Mouse (Mus musculus) natural killer cell, adult 2 months (primary cell): ENCODE data around the gene Mamstr.
A peak's percentile ranks its signal among the peaks of the same experiment; 100 is the strongest.
"Not testable (repeated sequence)": the region's sequence is repeated elsewhere in the genome, so short reads cannot be mapped to it uniquely, and the experiment has no call there.

ENCODE experiments used
- DNase-seq, 2 experiments: peaks; one replicate each; pipeline ENCODE4 v3.0.0; 2022; ENCODE audit warnings: low spot score in 2 of 2

The Mamstr gene

GRCm38 (mm10) chr7:45650484-45650883 lies 10.7 kb downstream of the Mamstr start:
- not testable (repeated sequence) for DNase-seq

- DNase-seq, result no peak
Measured at GRCm38 (mm10) chr7:45654424-45655047, 14.8 kb downstream of the Mamstr start.

GRCm38 (mm10) chr7:45660746-45661478 lies 21.1 kb downstream of the Mamstr start:
- no peak for DNase-seq

GRCm38 (mm10) chr7:45661702-45662101 lies 21.9 kb downstream of the Mamstr start:
- DNase-seq, result not testable (repeated sequence)

GRCm38 (mm10) chr7:45665303-45666138 lies 25.7 kb downstream of the Mamstr start:
- no peak for DNase-seq

GRCm38 (mm10) chr7:45666161-45666560 lies 26.4 kb downstream of the Mamstr start, which contains the start of gene Fut2:
Gene Fut2, minus strand, starts transcription at chr7:45666394.
- DNase-seq, result no peak

GRCm38 (mm10) chr7:45667761-45668160 lies 28.0 kb downstream of the Mamstr start:
- no peak for DNase-seq

GRCm38 (mm10) chr7:45668921-45669320 lies 29.1 kb downstream of the Mamstr start:
- no peak for DNase-seq

- DNase-seq, result no peak
Measured at GRCm38 (mm10) chr7:45677627-45678295, 38.0 kb downstream of the Mamstr start.

GRCm38 (mm10) chr7:45678513-45678912 lies 38.7 kb downstream of the Mamstr start:
- no peak for DNase-seq

- no peak for DNase-seq
Measured at GRCm38 (mm10) chr7:45679966-45680621, 40.3 kb downstream of the Mamstr start.

- peak in 1 of 2 experiments; percentile 66 for DNase-seq
Measured at GRCm38 (mm10) chr7:45681046-45681736, 41.4 kb downstream of the Mamstr start.

GRCm38 (mm10) chr7:45682144-45683126 lies 42.7 kb downstream of the Mamstr start:
- DNase-seq, result peak; percentile 53 to 77

- DNase-seq, result no peak
Measured at GRCm38 (mm10) chr7:45683396-45684050, 43.7 kb downstream of the Mamstr start, which contains the start of gene Ntn5. Gene Ntn5, plus strand, starts transcription at chr7:45684022.

GRCm38 (mm10) chr7:45685811-45686210 lies 46.0 kb downstream of the Mamstr start:
- no peak for DNase-seq

GRCm38 (mm10) chr7:45686841-45687240 lies 47.1 kb downstream of the Mamstr start:
- no peak for DNase-seq

GRCm38 (mm10) chr7:45689099-45689498 lies 49.3 kb downstream of the Mamstr start:
- DNase-seq, result no peak

GRCm38 (mm10) chr7:45689800-45690199 lies 50.0 kb downstream of the Mamstr start:
- DNase-seq, result no peak

- no peak for DNase-seq
Measured at GRCm38 (mm10) chr7:45692364-45692763, 52.6 kb downstream of the Mamstr start.
